Mouse (Mus musculus): Measurements from ENCODE around the gene Max.

Max gene

GRCm38 (mm10) chr12:76923118-76923517, 38.9 kb downstream of the Max start:
- DNase-seq (ENCODE audit: low read depth, low spot score), result peak; percentile 66

- DNase-seq (ENCODE audit: low read depth, low spot score), result no peak
Observed at GRCm38 (mm10) chr12:76920990-76921389, 41.0 kb downstream of the Max start.

GRCm38 (mm10) chr12:76920398-76920797, 41.6 kb downstream of the Max start:
- no peak for DNase-seq (ENCODE audit: low read depth, low spot score)

- no peak for DNase-seq (ENCODE audit: low read depth, low spot score)
Observed at GRCm38 (mm10) chr12:76918855-76919254, 43.1 kb downstream of the Max start.

GRCm38 (mm10) chr12:76918113-76918512, 43.9 kb downstream of the Max start:
- no peak for DNase-seq (ENCODE audit: low read depth, low spot score)

- DNase-seq (ENCODE audit: low read depth, low spot score), result no peak
Observed at GRCm38 (mm10) chr12:76916163-76916562, 45.8 kb downstream of the Max start.

GRCm38 (mm10) chr12:76912193-76912592, 49.8 kb downstream of the Max start:
- no peak for DNase-seq (ENCODE audit: low read depth, low spot score)

- no peak for DNase-seq (ENCODE audit: low read depth, low spot score)
Observed at GRCm38 (mm10) chr12:76911171-76911726, 50.8 kb downstream of the Max start.

GRCm38 (mm10) chr12:76910258-76910940, 51.6 kb downstream of the Max start:
- DNase-seq (ENCODE audit: low read depth, low spot score), result no peak

- no peak for DNase-seq (ENCODE audit: low read depth, low spot score)
Observed at GRCm38 (mm10) chr12:76909218-76909617, 52.8 kb downstream of the Max start.

GRCm38 (mm10) chr12:76906278-76906677, 55.7 kb downstream of the Max start:
- DNase-seq (ENCODE audit: low read depth, low spot score), result no peak

- no peak for DNase-seq (ENCODE audit: low read depth, low spot score)
Observed at GRCm38 (mm10) chr12:76901508-76902294, 60.3 kb downstream of the Max start.

- DNase-seq (ENCODE audit: low read depth, low spot score), result peak; percentile 26
Observed at GRCm38 (mm10) chr12:76899261-76899975, 62.6 kb downstream of the Max start.

GRCm38 (mm10) chr12:76898141-76898540, 63.9 kb downstream of the Max start:
- DNase-seq (ENCODE audit: low read depth, low spot score), result no peak

- no peak for DNase-seq (ENCODE audit: low read depth, low spot score)
Observed at GRCm38 (mm10) chr12:76897006-76897405, 65.0 kb downstream of the Max start.

GRCm38 (mm10) chr12:76896566-76896965, 65.4 kb downstream of the Max start:
- no peak for DNase-seq (ENCODE audit: low read depth, low spot score)

- no peak for DNase-seq (ENCODE audit: low read depth, low spot score)
Observed at GRCm38 (mm10) chr12:76895777-76896176, 66.2 kb downstream of the Max start.

- DNase-seq (ENCODE audit: low read depth, low spot score), result no peak
Observed at GRCm38 (mm10) chr12:76894792-76895559, 67.0 kb downstream of the Max start.

- no peak for DNase-seq (ENCODE audit: low read depth, low spot score)
Observed at GRCm38 (mm10) chr12:76892910-76893695, 68.9 kb downstream of the Max start.

GRCm38 (mm10) chr12:76891160-76891559, 70.8 kb downstream of the Max start:
- no peak for DNase-seq (ENCODE audit: low read depth, low spot score)
